Mouse (Mus musculus): ENCODE results near the gene Mrpl12.

DNA sequence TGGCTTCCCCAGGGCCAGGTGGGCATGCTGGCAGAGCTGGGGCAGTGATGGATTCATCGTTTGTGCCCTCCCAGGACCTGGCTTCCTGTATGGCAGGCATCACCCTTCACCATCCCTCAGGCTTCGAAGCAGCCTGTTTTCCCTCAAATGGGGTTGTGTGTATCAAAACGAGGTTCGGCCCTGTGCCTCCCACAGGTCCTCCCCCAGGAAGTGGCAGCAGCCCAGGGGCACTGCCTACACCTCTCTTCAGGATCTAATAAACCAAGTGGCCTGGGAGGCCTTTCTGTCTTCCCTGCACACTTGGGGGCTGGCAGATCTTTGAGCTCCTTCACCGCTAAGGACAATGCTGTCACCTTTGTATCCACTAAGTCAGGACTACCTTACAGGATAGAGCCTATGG lies 14.5 kb downstream of the Mrpl12 start:
- no peak for TF ChIP-seq CTCF (IDR thresholded peaks at IDR 0.05; ENCODE audit: low read depth)
- TF ChIP-seq EP300 (IDR thresholded peaks at IDR 0.05; ENCODE audit: low read depth), result no peak

Data from liver, postnatal 0 days (tissue).